Mouse (Mus musculus): ENCODE results near the gene Krtap5-4. TPM values are rescaled to one million over a fixed set of nuclear protein-coding genes. Genes with fewer than 3 reads are reported as not detected.
"Not testable (repeated sequence)": the region's sequence is repeated elsewhere in the genome, so short reads cannot be mapped to it uniquely, and the experiment has no call there.

Gene Krtap5-4
- total RNA-seq, 2 experiments from 2014 or later: not detected

GRCm38 (mm10) chr7:142320906-142321305 is 17.6 kb downstream of the Krtap5-4 start:
- intact Hi-C loops (cut with DNase I): no loop called here
- no peak for DNase-seq

- DNase-seq: not testable (repeated sequence)
Measured at GRCm38 (mm10) chr7:142321637-142322306, 18.4 kb downstream of the Krtap5-4 start.

GRCm38 (mm10) chr7:142322641-142323040 is 19.3 kb downstream of the Krtap5-4 start:
- intact Hi-C loops (cut with DNase I): no loop called here

More at GRCm38 (mm10) chr7:142321637-142322306, 18.4 kb downstream of the Krtap5-4 start:
- intact Hi-C loops (cut with DNase I): not testable (repeated sequence)

GRCm38 (mm10) chr7:142323396-142324117 is 20.2 kb downstream of the Krtap5-4 start:
- no peak for DNase-seq
- intact Hi-C loops (cut with DNase I): no loop called here

More at GRCm38 (mm10) chr7:142322641-142323040, 19.3 kb downstream of the Krtap5-4 start:
- DNase-seq: no peak

- no peak for DNase-seq
- intact Hi-C loops (cut with DNase I): loop anchor here (5.0 kb wide), 1 partner anchor 910 kb away; no protein-coding TSS in a partner anchor
Measured at GRCm38 (mm10) chr7:142326714-142327445, 23.5 kb downstream of the Krtap5-4 start.

- intact Hi-C loops (cut with DNase I): loop anchor here (5.0 kb wide), 1 partner anchor 909 kb away; no protein-coding TSS in a partner anchor
- no peak for DNase-seq
Measured at GRCm38 (mm10) chr7:142328507-142328906, 25.2 kb downstream of the Krtap5-4 start.

- intact Hi-C loops (cut with DNase I): loop anchor here (5.0 kb wide), 3 partner anchors 107 to 342 kb away; no protein-coding TSS in a partner anchor
- DNase-seq: no peak
Measured at GRCm38 (mm10) chr7:142330271-142330724, 26.9 kb downstream of the Krtap5-4 start.

GRCm38 (mm10) chr7:142331281-142331680 is 27.9 kb downstream of the Krtap5-4 start:
- no peak for DNase-seq
- intact Hi-C loops (cut with DNase I): loop anchor here (5.0 kb wide), 3 partner anchors 106 to 341 kb away; no protein-coding TSS in a partner anchor

- intact Hi-C loops (cut with DNase I): loop anchor here (5.0 kb wide), 3 partner anchors 105 to 340 kb away; no protein-coding TSS in a partner anchor
- not testable (repeated sequence) for DNase-seq
Measured at GRCm38 (mm10) chr7:142332741-142333140, 29.4 kb downstream of the Krtap5-4 start.

- intact Hi-C loops (cut with DNase I): loop anchor here (5.0 kb wide), 3 partner anchors 103 to 338 kb away; no protein-coding TSS in a partner anchor
- peak; percentile 95 for DNase-seq
Measured at GRCm38 (mm10) chr7:142334246-142334645, 30.9 kb downstream of the Krtap5-4 start.

GRCm38 (mm10) chr7:142335151-142335550 is 31.8 kb downstream of the Krtap5-4 start:
- intact Hi-C loops (cut with DNase I): no loop called here
- peak; percentile 95 for DNase-seq

GRCm38 (mm10) chr7:142340269-142340970 is 37.1 kb downstream of the Krtap5-4 start:
- no peak for DNase-seq
- intact Hi-C loops (cut with DNase I): no loop called here

GRCm38 (mm10) chr7:142341564-142342246 is 38.4 kb downstream of the Krtap5-4 start:
- no peak for DNase-seq
- intact Hi-C loops (cut with DNase I): no loop called here

GRCm38 (mm10) chr7:142342247-142342640 is 38.9 kb downstream of the Krtap5-4 start:
- intact Hi-C loops (cut with DNase I): no loop called here
- no peak for DNase-seq

GRCm38 (mm10) chr7:142347542-142347941 is 44.2 kb downstream of the Krtap5-4 start:
- DNase-seq: no peak
- intact Hi-C loops (cut with DNase I): no loop called here

- intact Hi-C loops (cut with DNase I): no loop called here
Measured at GRCm38 (mm10) chr7:142349308-142349961, 46.1 kb downstream of the Krtap5-4 start.

GRCm38 (mm10) chr7:142351569-142351968 is 48.2 kb downstream of the Krtap5-4 start:
- intact Hi-C loops (cut with DNase I): no loop called here
- no peak for DNase-seq

More at GRCm38 (mm10) chr7:142349308-142349961, 46.1 kb downstream of the Krtap5-4 start:
- DNase-seq: no peak

GRCm38 (mm10) chr7:142353854-142354253 is 50.5 kb downstream of the Krtap5-4 start:
- intact Hi-C loops (cut with DNase I): no loop called here
- DNase-seq: no peak

Measured in left cerebral cortex, postnatal 4 days (tissue).